Mouse (Mus musculus): ENCODE measurements around the gene St3gal6. TPM values are rescaled to one million over a fixed set of nuclear protein-coding genes. Genes with fewer than 3 reads are reported as not detected.
A peak's percentile ranks its signal among the peaks of the same experiment; 100 is the strongest.

St3gal6 gene
- total and polyA plus RNA-seq, 3 experiments = 4.0 to 8.9 TPM; not detected in 1

DNA sequence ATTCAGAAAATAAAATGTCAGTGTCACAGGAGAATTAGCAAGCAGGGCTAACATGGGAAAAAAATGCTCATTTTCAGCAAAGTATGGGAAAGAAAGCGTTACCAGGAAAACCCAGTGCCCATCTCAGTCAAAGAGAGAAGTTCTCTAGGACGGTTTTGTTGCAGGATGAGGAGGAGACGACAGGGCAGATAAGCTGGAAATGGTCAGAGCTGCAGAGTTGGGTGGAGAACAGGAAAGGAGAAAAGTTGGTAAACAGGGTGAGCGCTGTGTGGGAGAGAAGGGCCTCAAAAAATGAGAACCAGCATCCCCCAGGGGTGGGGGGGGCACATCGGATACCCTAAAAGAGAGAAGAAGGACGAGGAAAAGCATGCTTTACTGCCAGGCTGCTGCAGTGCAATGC is 67.1 kb downstream of the St3gal6 start:
- Histone ChIP-seq H3K4me1 (ENCODE audit: control insufficient read depth in 1 of 2, insufficient read depth in 2 of 2, low read length in 2 of 2) (peaks cover 15 to 23% of the 10 kb centered on the region in 2 experiments), H3K9me3 (replicated peaks; ENCODE audit: insufficient read depth, low read length) (no peaks in the 10 kb centered on the region), H3K27ac (ENCODE audit: control insufficient read depth, low read depth, low read length) (0 out of 2 replicates have a peak overlapping the region, but pooled peaks have one; percentile 15), H3K9ac (ENCODE audit: control insufficient read depth, low read depth, low read length, poor library complexity, severe bottlenecking) (no peak overlapping the region), H3K27me3 (ENCODE audit: control insufficient read depth in 1 of 2, insufficient read depth in 2 of 2, low read length in 2 of 2) (no peaks in the 10 kb centered on the region), H3K4me3 (ENCODE audit: control insufficient read depth in 1 of 2, insufficient read depth in 1 of 2, low read depth in 2 of 2, low read length in 2 of 2) (no peak overlapping the region), H3K79me2 (ENCODE audit: control insufficient read depth, insufficient read depth, low read length, poor library complexity) (no peaks in the 10 kb centered on the region), H3K36me3 (ENCODE audit: control insufficient read depth in 1 of 2, insufficient read depth in 2 of 2, low read length in 2 of 2) (peaks cover 0 to 28% of the 10 kb centered on the region in 2 experiments; a peak in 2 of 4 replicates)
- DNase-seq (ENCODE audit: low read depth, low spot score) = peak; percentile 35
- peak; percentile 31 to 44; a peak in 2 of 4 replicates for TF ChIP-seq EP300 (IDR thresholded peaks at IDR 0.05; ENCODE audit: low read depth in 1 of 2, low read length in 2 of 2)
- TF ChIP-seq NRF1 (IDR thresholded peaks at IDR 0.05; ENCODE audit: insufficient read depth, low read depth, low read length, poor library complexity, severe bottlenecking) = no peak
- TF ChIP-seq MEF2A (IDR thresholded peaks at IDR 0.05; ENCODE audit: extremely low read depth, insufficient replicate concordance, low read depth, low read length, poor library complexity, severe bottlenecking) = no peak
- no peak for TF ChIP-seq TAL1 (IDR thresholded peaks at IDR 0.05; ENCODE audit: low read length)
- no peak for TF ChIP-seq TCF12 (IDR thresholded peaks at IDR 0.05; ENCODE audit: low read depth, low read length)
- no peak for TF ChIP-seq CHD2 (IDR thresholded peaks at IDR 0.05; ENCODE audit: low read length)
- TF ChIP-seq MAX (IDR thresholded peaks at IDR 0.05; ENCODE audit: low read length) = no peak
- TF ChIP-seq USF1 (IDR thresholded peaks at IDR 0.05; ENCODE audit: low read depth, low read length) = no peak
- no peak for TF ChIP-seq MYC (IDR thresholded peaks at IDR 0.05; ENCODE audit: low read depth, low read length)
- no peak for TF ChIP-seq SIN3A (IDR thresholded peaks at IDR 0.05; ENCODE audit: low read length)
- no peak for TF ChIP-seq RAD21 (IDR thresholded peaks at IDR 0.05; ENCODE audit: low read depth, low read length)
- 0 out of 2 replicates have a peak, but pooled peaks have one; percentile 12 for TF ChIP-seq SMC3 (IDR thresholded peaks at IDR 0.05; ENCODE audit: low read depth, low read length)
- TF ChIP-seq POLR2AphosphoS2 (IDR thresholded peaks at IDR 0.05; ENCODE audit: low read length) = no peak
- no peak for TF ChIP-seq ELF1 (IDR thresholded peaks at IDR 0.05; ENCODE audit: low read depth, low read length)
- TF ChIP-seq ZC3H11A (IDR thresholded peaks at IDR 0.05; ENCODE audit: low read depth, low read length) = no peak
- TF ChIP-seq TBP (IDR thresholded peaks at IDR 0.05; ENCODE audit: low read depth, low read length) = no peak
- peak; percentile 39; the same call in 1 of the 2 replicates for TF ChIP-seq GATA1 (IDR thresholded peaks at IDR 0.05; ENCODE audit: low read depth, low read length)

DNA sequence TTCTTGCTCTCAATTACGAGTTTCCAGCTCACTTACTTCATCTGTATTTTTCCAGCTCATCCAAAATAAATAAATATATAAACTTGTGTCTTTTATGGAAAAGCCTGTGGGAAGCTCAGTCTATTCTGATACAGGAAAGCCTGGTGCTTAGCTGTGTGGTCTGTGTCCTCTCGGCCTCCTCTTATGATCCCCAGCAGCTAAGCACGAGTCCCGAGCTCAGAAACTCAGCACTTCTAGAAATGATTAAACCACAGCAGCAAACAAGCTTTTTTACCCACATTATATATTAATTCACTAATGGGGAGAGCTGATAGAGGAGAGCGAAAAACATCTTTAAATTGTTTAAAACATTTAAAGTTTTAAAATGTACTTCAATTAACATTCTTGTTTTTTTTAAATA is 67.6 kb downstream of the St3gal6 start:
- H3K4me1 ChIP-seq (ENCODE audit: control insufficient read depth in 1 of 2, insufficient read depth in 2 of 2, low read length in 2 of 2) = peaks cover 15 to 23% of the 10 kb centered on the region in 2 experiments

More for the DNA sequence above, 67.6 kb downstream of the St3gal6 start:
- Histone ChIP-seq H3K4me3 (ENCODE audit: control insufficient read depth in 1 of 2, insufficient read depth in 1 of 2, low read depth in 2 of 2, low read length in 2 of 2) (no peak overlapping the region), H3K27me3 (ENCODE audit: control insufficient read depth in 1 of 2, insufficient read depth in 2 of 2, low read length in 2 of 2) (no peaks in the 10 kb centered on the region), H3K27ac (ENCODE audit: control insufficient read depth, low read depth, low read length) (no peak overlapping the region), H3K9ac (ENCODE audit: control insufficient read depth, low read depth, low read length, poor library complexity, severe bottlenecking) (no peak overlapping the region), H3K9me3 (replicated peaks; ENCODE audit: insufficient read depth, low read length) (no peaks in the 10 kb centered on the region), H3K36me3 (ENCODE audit: control insufficient read depth in 1 of 2, insufficient read depth in 2 of 2, low read length in 2 of 2) (peaks cover 0 to 28% of the 10 kb centered on the region in 2 experiments; a peak in 2 of 4 replicates), H3K79me2 (ENCODE audit: control insufficient read depth, insufficient read depth, low read length, poor library complexity) (no peaks in the 10 kb centered on the region)
- no peak for DNase-seq (ENCODE audit: low read depth, low spot score)
- TF ChIP-seq JUND (IDR thresholded peaks at IDR 0.05; ENCODE audit: low read depth, low read length) = no peak

Data from MEL (cell line).